Mouse (Mus musculus) limb, embryonic 14.5 days (tissue): ENCODE measurements around the gene Strbp. TPM values are rescaled to one million over a fixed set of nuclear protein-coding genes. Genes with fewer than 3 reads are reported as not detected.

ENCODE experiments used
- ATAC-seq: fragments of 200-750 bp; cut with Nextera tagmentation; 2 replicates; pipeline ENCODE4 v1.8.0; 2017; ENCODE audit warnings: low read depth, moderate number of reproducible peaks, moderate TSS enrichment; ENCODE audit not compliant: low FRiP score
- DNase-seq: peaks from one replicate; pipeline ENCODE4 v3.0.0-alpha.2; 2015; ENCODE audit warnings: low spot score
- H3K27ac ChIP-seq: fragments of 300-500 bp; sonication (generic); replicated peaks from 2 replicates; pipeline ENCODE4 v1.5.1; 2014; ENCODE audit warnings: low read depth, mild to moderate bottlenecking, low read length, moderate library complexity, mixed read lengths
- H3K27me3 ChIP-seq: fragments of 300-500 bp; sonication (generic); 2 replicates; pipeline ENCODE4 v1.6.1; 2014; ENCODE audit warnings: low read length, mixed read lengths; ENCODE audit not compliant: control insufficient read depth, insufficient read depth
- H3K36me3 ChIP-seq: fragments of 300-500 bp; sonication (generic); 2 replicates; pipeline ENCODE4 v1.6.1; 2014; ENCODE audit warnings: mild to moderate bottlenecking, low read length, moderate library complexity, mixed read lengths; ENCODE audit not compliant: control insufficient read depth, insufficient read depth
- H3K4me1 ChIP-seq: fragments of 300-500 bp; sonication (generic); 2 replicates; pipeline ENCODE4 v1.6.1; 2014; ENCODE audit warnings: antibody characterized with exemption, low read length, mixed read lengths; ENCODE audit not compliant: control insufficient read depth, insufficient read depth
- H3K4me2 ChIP-seq: fragments of 300-500 bp; sonication (generic); replicated peaks from 2 replicates; pipeline ENCODE4 v1.6.1; 2014; ENCODE audit warnings: low read depth, mild to moderate bottlenecking, low read length, moderate library complexity; ENCODE audit not compliant: severe bottlenecking
- H3K4me3 ChIP-seq: fragments of 300-500 bp; sonication (generic); replicated peaks from 2 replicates; pipeline ENCODE4 v1.5.1; 2014; ENCODE audit warnings: low read length
- H3K9ac ChIP-seq: fragments of 300-500 bp; sonication (generic); 2 replicates; pipeline ENCODE4 v1.6.1; 2014; ENCODE audit warnings: mild to moderate bottlenecking, low read depth, low read length, moderate library complexity; ENCODE audit not compliant: severe bottlenecking
- H3K9me3 ChIP-seq: fragments of 300-500 bp; sonication (generic); 2 replicates; pipeline ENCODE4 v1.6.1; 2016; ENCODE audit warnings: low read length; ENCODE audit not compliant: control insufficient read depth
- POLR2A ChIP-seq: fragments of 200-500 bp; IDR thresholded peaks from 2 replicates; pipeline ENCODE4 v1.8.0; 2012; ENCODE audit warnings: inconsistent platforms, mild to moderate bottlenecking, moderate library complexity, borderline replicate concordance; ENCODE audit not compliant: insufficient read depth, insufficient read length; ENCODE audit errors: extremely low read depth
- WGBS: fragments of 180-500 bp; shearing (Covaris S2); extraction: QIAGEN DNeasy Blood & Tissue Kit; methylation state at CpG from one replicate; pipeline ENCODE4 v1.1.7; 2014; 5-methylcytosine and 5-hydroxymethylcytosine counted together
- polyA plus RNA-seq, 2 experiments: library from polyadenylated mRNA; depleted of rRNA in 1 of 2; stranded (reverse) in 1 of 2; unstranded in 1 of 2; fragments of >200 nt; fragmentation: Nextera tagmentation in 1 of 2; extraction: Ambion mirVana in 1 of 2; gene quantifications; 2 replicates each; pipeline versions ENCODE4 v1.2.1 to v1.2.3; 2012 to 2014

The Strbp gene
- polyA plus RNA-seq, 2 experiments, result 23.5 to 33.2 TPM

GRCm38 (mm10) chr2:37648966-37649365 lies 54.7 kb downstream of the Strbp start:
- Histone ChIP-seq H3K36me3 (peaks cover 3% of the 10 kb centered on the region; the same call in 1 of the 2 replicates), H3K4me3 (no peak overlapping the region), H3K4me1 (no peaks in the 10 kb centered on the region), H3K4me2 (no peak overlapping the region), H3K9me3 (no peaks in the 10 kb centered on the region), H3K27ac (no peak overlapping the region), H3K9ac (no peak overlapping the region), H3K27me3 (no peaks in the 10 kb centered on the region)
- no peak for DNase-seq
- TF ChIP-seq POLR2A, result no peak
- 90% methylated on average over 1 of the region's 1 CpGs for WGBS
- ATAC-seq, result no peak

- DNase-seq, result no peak
- ATAC-seq, result no peak
- Histone ChIP-seq H3K36me3 (0 out of 2 replicates have a peak, but pooled peaks cover 3% of the 10 kb centered on the region), H3K4me2 (no peak overlapping the region), H3K27me3 (no peaks in the 10 kb centered on the region), H3K9me3 (no peaks in the 10 kb centered on the region), H3K4me3 (no peak overlapping the region), H3K4me1 (no peaks in the 10 kb centered on the region), H3K9ac (no peak overlapping the region), H3K27ac (no peak overlapping the region)
- TF ChIP-seq POLR2A, result no peak
- WGBS, result 62% methylated on average over 2 of the region's 2 CpGs
Observed at GRCm38 (mm10) chr2:37623343-37623742, 80.3 kb downstream of the Strbp start.

GRCm38 (mm10) chr2:37587919-37588318 lies 115.7 kb downstream of the Strbp start:
- no peaks in the 10 kb centered on the region for H3K27me3 ChIP-seq
- no peaks in the 10 kb centered on the region for H3K4me1 ChIP-seq
- DNase-seq, result no peak
- no peak overlapping the region for H3K27ac ChIP-seq
- no peaks in the 10 kb centered on the region for H3K9me3 ChIP-seq
- H3K4me2 ChIP-seq, result no peak overlapping the region
- ATAC-seq, result no peak
- no peak for TF ChIP-seq POLR2A
- H3K36me3 ChIP-seq, result peaks cover 10% of the 10 kb centered on the region; the same call in 1 of the 2 replicates
- H3K4me3 ChIP-seq, result no peak overlapping the region
- H3K9ac ChIP-seq, result no peak overlapping the region

- 80% methylated on average over 2 of the region's 2 CpGs for WGBS
- H3K9me3 ChIP-seq, result no peaks in the 10 kb centered on the region
- ATAC-seq (no peak), DNase-seq (no peak)
- H3K27ac ChIP-seq, result no peak overlapping the region
- H3K4me2 ChIP-seq, result no peak overlapping the region
- peaks cover 11% of the 10 kb centered on the region for H3K36me3 ChIP-seq
- H3K9ac ChIP-seq, result no peak overlapping the region
- no peaks in the 10 kb centered on the region for H3K4me1 ChIP-seq
- H3K4me3 ChIP-seq, result no peak overlapping the region
- H3K27me3 ChIP-seq, result no peaks in the 10 kb centered on the region
- TF ChIP-seq POLR2A, result no peak
Observed at GRCm38 (mm10) chr2:37578185-37578584, 125.5 kb downstream of the Strbp start.

GRCm38 (mm10) chr2:37576661-37577060 lies 127.0 kb downstream of the Strbp start:
- no peaks in the 10 kb centered on the region for H3K9me3 ChIP-seq
- no peaks in the 10 kb centered on the region for H3K27me3 ChIP-seq
- peaks cover 15% of the 10 kb centered on the region for H3K36me3 ChIP-seq
- ATAC-seq (no peak), DNase-seq (no peak)
- WGBS, result 82% methylated on average over 1 of the region's 1 CpGs
- no peaks in the 10 kb centered on the region for H3K4me1 ChIP-seq
- no peak overlapping the region for H3K4me3 ChIP-seq
- H3K27ac ChIP-seq, result no peak overlapping the region
- no peak for TF ChIP-seq POLR2A
- H3K9ac ChIP-seq, result no peak overlapping the region
- H3K4me2 ChIP-seq, result no peak overlapping the region

GRCm38 (mm10) chr2:37572141-37572540 lies 131.5 kb downstream of the Strbp start:
- ATAC-seq (no peak), DNase-seq (no peak)
- Histone ChIP-seq H3K4me3 (no peak overlapping the region), H3K4me2 (no peak overlapping the region), H3K36me3 (peaks cover 30% of the 10 kb centered on the region), H3K9me3 (no peaks in the 10 kb centered on the region), H3K9ac (no peak overlapping the region), H3K27me3 (no peaks in the 10 kb centered on the region), H3K27ac (no peak overlapping the region), H3K4me1 (no peaks in the 10 kb centered on the region)
- TF ChIP-seq POLR2A, result no peak
- WGBS, result 94% methylated on average over 2 of the region's 2 CpGs
